Mouse (Mus musculus): ENCODE measurements around the gene Mtx2.

- no peak for TF ChIP-seq POLR2A (IDR thresholded peaks at IDR 0.05; ENCODE audit: control insufficient read depth, low read depth, low read length)
- TF ChIP-seq CTCF (IDR thresholded peaks at IDR 0.05; ENCODE audit: control insufficient read depth, insufficient read depth, insufficient replicate concordance, low read depth, low read length) = no peak
Observed at GRCm38 (mm10) chr2:74862070-74862476, 36.5 kb downstream of the Mtx2 start.

Measured in testis, adult 2 months (tissue).